Mouse (Mus musculus) embryonic facial prominence, embryonic 11.5 days (tissue): Measurements from ENCODE around the gene Slit3. TPM values are rescaled to one million over a fixed set of nuclear protein-coding genes. Genes with fewer than 3 reads are reported as not detected.

ENCODE experiments used
- ATAC-seq: fragments of 200-750 bp; cut with Nextera tagmentation; replicated peaks from 2 replicates; pipeline ENCODE4 v1.8.0; 2017; ENCODE audit warnings: low read depth; ENCODE audit not compliant: insufficient number of reproducible peaks, low FRiP score, low TSS enrichment
- DNase-seq: peaks from one replicate; pipeline ENCODE4 v3.0.0-alpha.2; 2015; ENCODE audit warnings: low spot score
- H3K27ac ChIP-seq: fragments of 300-500 bp; sonication (generic); replicated peaks from 2 replicates; pipeline ENCODE4 v1.5.1; 2014; ENCODE audit warnings: mild to moderate bottlenecking, low read depth, low read length, control low read depth
- H3K27me3 ChIP-seq: fragments of 300-500 bp; sonication (generic); 2 replicates; pipeline ENCODE4 v1.6.1; 2014; ENCODE audit warnings: mild to moderate bottlenecking, low read length, moderate library complexity, mixed read lengths; ENCODE audit not compliant: control insufficient read depth, insufficient read depth
- H3K36me3 ChIP-seq: fragments of 300-500 bp; sonication (generic); replicated peaks from 2 replicates; pipeline ENCODE4 v1.6.1; 2014; ENCODE audit warnings: low read depth, mild to moderate bottlenecking, low read length, moderate library complexity, mixed read lengths; ENCODE audit not compliant: control insufficient read depth, insufficient read depth
- H3K4me1 ChIP-seq: fragments of 300-500 bp; sonication (generic); 2 replicates; pipeline ENCODE4 v1.6.1; 2014; ENCODE audit warnings: low read length, mixed read lengths; ENCODE audit not compliant: control insufficient read depth, insufficient read depth
- H3K4me2 ChIP-seq: fragments of 300-500 bp; sonication (generic); 2 replicates; pipeline ENCODE4 v1.6.1; 2014; ENCODE audit warnings: low read depth, mild to moderate bottlenecking, control low read depth, low read length, moderate library complexity
- H3K4me3 ChIP-seq: fragments of 300-500 bp; sonication (generic); 2 replicates; pipeline ENCODE4 v1.5.1; 2014; ENCODE audit warnings: low read depth, low read length, control low read depth
- H3K9ac ChIP-seq: fragments of 300-500 bp; sonication (generic); replicated peaks from 2 replicates; pipeline ENCODE4 v1.6.1; 2014; ENCODE audit warnings: mild to moderate bottlenecking, control low read depth, low read length
- H3K9me3 ChIP-seq: fragments of 300-500 bp; sonication (generic); replicated peaks from 2 replicates; pipeline ENCODE4 v1.6.1; 2016; ENCODE audit warnings: mild to moderate bottlenecking, low read length, inconsistent platforms, mixed read lengths; ENCODE audit not compliant: control insufficient read depth
- WGBS: fragments of 180-500 bp; shearing (Covaris S2); extraction: QIAGEN DNeasy Blood & Tissue Kit; methylation state at CpG from one replicate; pipeline ENCODE4 v1.1.7; 2014; 5-methylcytosine and 5-hydroxymethylcytosine counted together
- polyA plus RNA-seq: library from polyadenylated mRNA; unstranded; fragments of >200 nt; fragmentation: Nextera tagmentation; extraction: Ambion mirVana; gene quantifications from 2 replicates; pipeline ENCODE4 v1.2.1, GENCODE M21; 2014

Slit3 gene
- polyA plus RNA-seq, 1 experiment from 2014 or later: 10.5 TPM

DNA sequence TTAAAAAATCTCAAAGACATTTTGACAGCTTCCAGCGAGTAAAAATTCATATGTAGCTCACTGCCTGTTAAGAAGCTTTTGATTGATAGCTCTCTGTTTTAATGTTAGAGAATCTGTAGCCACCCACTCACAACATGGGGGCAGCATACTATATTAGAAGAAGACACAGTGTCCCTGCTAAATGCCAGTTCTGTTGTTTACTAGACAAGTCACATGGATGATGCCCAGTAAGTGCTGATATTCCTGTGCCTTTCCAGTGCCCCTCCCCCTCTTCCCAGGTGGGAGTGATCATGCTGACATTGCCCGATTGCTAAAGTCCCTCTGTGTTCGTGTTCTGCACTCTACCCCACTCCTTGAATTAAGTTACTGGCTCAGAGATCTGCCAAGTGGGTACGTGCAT lies 254.0 kb downstream of the Slit3 start:
- Histone ChIP-seq H3K9ac (no peak overlapping the region), H3K27me3 (no peaks in the 10 kb centered on the region)

DNA sequence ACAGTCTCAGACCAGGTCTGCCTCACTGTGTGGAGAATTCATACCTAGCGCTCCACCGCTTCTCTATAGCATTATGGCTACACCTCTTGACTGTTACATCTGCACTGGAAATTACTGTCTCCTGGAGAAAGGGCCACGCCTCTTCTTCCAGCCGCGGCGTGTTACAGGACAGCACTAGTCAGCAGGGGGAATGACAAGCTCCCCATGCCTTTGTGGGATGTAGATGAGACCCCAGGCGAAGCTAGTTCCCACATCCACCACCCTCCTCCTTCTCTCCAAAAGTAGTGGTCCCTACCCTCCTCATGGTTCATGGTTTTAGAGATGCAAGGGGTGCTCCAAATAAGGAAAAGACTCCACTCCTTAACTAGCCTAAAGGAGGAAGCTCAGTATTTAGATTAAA lies 257.8 kb downstream of the Slit3 start:
- Histone ChIP-seq H3K4me2 (no peak overlapping the region), H3K4me1 (peaks cover under 1% of the 10 kb centered on the region; the same call in 1 of the 2 replicates), H3K9me3 (no peaks in the 10 kb centered on the region), H3K4me3 (no peak overlapping the region), H3K9ac (no peak overlapping the region), H3K36me3 (no peaks in the 10 kb centered on the region), H3K27ac (no peak overlapping the region), H3K27me3 (no peaks in the 10 kb centered on the region)
- WGBS: 72% methylated on average over 7 of the region's 7 CpGs
- DNase-seq (no peak), ATAC-seq (no peak)

More for the DNA sequence above, 254.0 kb downstream of the Slit3 start:
- Histone ChIP-seq H3K9me3 (no peaks in the 10 kb centered on the region; the same call in 1 of the 2 replicates), H3K36me3 (no peaks in the 10 kb centered on the region), H3K27ac (no peak overlapping the region), H3K4me2 (no peak overlapping the region), H3K4me3 (no peak overlapping the region), H3K4me1 (no peaks in the 10 kb centered on the region)
- ATAC-seq: no peak
- no peak for DNase-seq
- 65% methylated on average over 4 of the region's 4 CpGs for WGBS

DNA sequence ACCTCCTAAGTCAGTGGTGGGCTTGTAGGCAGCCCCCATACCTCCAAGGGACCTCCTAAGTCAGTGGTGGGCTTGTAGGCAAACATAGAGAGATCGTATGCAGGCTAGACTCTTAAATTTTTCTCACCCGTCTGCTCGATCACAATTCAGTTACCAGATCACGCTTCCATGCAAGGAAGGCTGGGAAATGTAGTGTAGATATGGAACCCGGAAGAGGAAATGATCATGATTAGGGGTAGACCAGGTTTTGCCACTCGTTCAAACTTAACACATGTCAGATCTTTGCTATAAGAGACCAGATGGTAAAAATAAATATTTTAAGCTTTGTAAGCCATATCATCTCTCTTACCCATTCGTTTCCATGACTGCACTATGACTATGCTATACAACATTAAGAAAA lies 258.4 kb downstream of the Slit3 start:
- Histone ChIP-seq H3K27me3 (no peaks in the 10 kb centered on the region), H3K27ac (no peak overlapping the region), H3K4me3 (no peak overlapping the region), H3K9ac (no peak overlapping the region), H3K9me3 (no peaks in the 10 kb centered on the region), H3K4me2 (no peak overlapping the region), H3K36me3 (no peaks in the 10 kb centered on the region), H3K4me1 (peaks cover 3% of the 10 kb centered on the region; the same call in 1 of the 2 replicates)
- WGBS: 84% methylated on average over 7 of the region's 7 CpGs
- ATAC-seq: no peak
- no peak for DNase-seq

GRCm38 (mm10) chr11:35380766-35381165 lies 259.7 kb downstream of the Slit3 start:
- 84% methylated on average over 1 of the region's 1 CpGs for WGBS
- DNase-seq: peak; percentile 45
- ATAC-seq: no peak
- Histone ChIP-seq H3K4me2 (no peak overlapping the region), H3K9ac (no peak overlapping the region), H3K27me3 (no peaks in the 10 kb centered on the region), H3K4me3 (no peak overlapping the region), H3K36me3 (no peaks in the 10 kb centered on the region), H3K27ac (no peak overlapping the region), H3K9me3 (no peaks in the 10 kb centered on the region), H3K4me1 (peaks cover 3% of the 10 kb centered on the region; the same call in 1 of the 2 replicates)

- H3K4me3 ChIP-seq: no peak overlapping the region
These were observed 264.4 kb downstream of the Slit3 start for GRCm38 (mm10) chr11:35385444-35385843.

GRCm38 (mm10) chr11:35387826-35388225 lies 266.8 kb downstream of the Slit3 start:
- H3K4me3 ChIP-seq: no peak overlapping the region
- no peaks in the 10 kb centered on the region for H3K9me3 ChIP-seq
- no peaks in the 10 kb centered on the region for H3K36me3 ChIP-seq
- H3K27me3 ChIP-seq: no peaks in the 10 kb centered on the region
- WGBS: 53% methylated on average over 10 of the region's 10 CpGs
- no peak for ATAC-seq
- H3K9ac ChIP-seq: no peak overlapping the region
- DNase-seq: no peak
- no peak overlapping the region for H3K4me2 ChIP-seq
- peaks cover 3% of the 10 kb centered on the region; the same call in 1 of the 2 replicates for H3K4me1 ChIP-seq
- H3K27ac ChIP-seq: peak overlapping the region; percentile 22; the same call in 1 of the 2 replicates

More at GRCm38 (mm10) chr11:35385444-35385843, 264.4 kb downstream of the Slit3 start:
- Histone ChIP-seq H3K4me2 (no peak overlapping the region), H3K4me1 (peaks cover 3% of the 10 kb centered on the region; the same call in 1 of the 2 replicates), H3K9me3 (no peaks in the 10 kb centered on the region), H3K9ac (no peak overlapping the region), H3K36me3 (no peaks in the 10 kb centered on the region), H3K27me3 (no peaks in the 10 kb centered on the region), H3K27ac (0 out of 2 replicates have a peak overlapping the region, but pooled peaks have one; percentile 36)
- DNase-seq (peak; percentile 48), ATAC-seq (peak; percentile 26)
- 15% methylated on average over 3 of the region's 3 CpGs for WGBS

GRCm38 (mm10) chr11:35388471-35388870 lies 267.4 kb downstream of the Slit3 start:
- H3K4me2 ChIP-seq: no peak overlapping the region
- H3K4me1 ChIP-seq: peaks cover 3% of the 10 kb centered on the region; the same call in 1 of the 2 replicates

DNA sequence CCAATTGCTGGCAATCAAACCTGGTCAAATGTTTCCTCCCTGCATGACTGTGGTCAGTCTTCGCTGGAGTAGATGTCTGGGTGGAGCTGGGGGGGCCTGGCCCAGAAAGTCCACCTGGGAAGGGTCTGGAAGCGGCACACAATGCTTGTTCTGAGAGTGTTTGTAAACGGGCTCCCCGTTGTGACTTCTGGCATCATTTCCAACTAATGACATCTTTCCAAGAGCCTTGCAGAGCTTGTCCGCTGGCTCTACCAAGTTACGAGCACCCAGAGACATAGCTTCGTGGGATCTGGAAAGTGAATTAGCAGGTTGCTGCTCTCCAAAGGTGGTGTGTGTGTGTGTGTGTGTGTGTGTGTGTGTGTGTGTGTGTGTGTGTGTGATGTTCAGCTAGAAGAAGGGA lies 268.3 kb downstream of the Slit3 start:
- Histone ChIP-seq H3K9me3 (no peaks in the 10 kb centered on the region), H3K4me1 (no peaks in the 10 kb centered on the region; the same call in 1 of the 2 replicates), H3K9ac (no peak overlapping the region), H3K36me3 (no peaks in the 10 kb centered on the region), H3K4me2 (no peak overlapping the region), H3K27me3 (no peaks in the 10 kb centered on the region), H3K27ac (no peak overlapping the region), H3K4me3 (no peak overlapping the region)
- WGBS: 68% methylated on average over 7 of the region's 7 CpGs
- no peak for DNase-seq
- ATAC-seq: no peak

More at GRCm38 (mm10) chr11:35388471-35388870, 267.4 kb downstream of the Slit3 start:
- Histone ChIP-seq H3K36me3 (no peaks in the 10 kb centered on the region), H3K4me3 (no peak overlapping the region), H3K27me3 (no peaks in the 10 kb centered on the region), H3K9me3 (no peaks in the 10 kb centered on the region), H3K9ac (no peak overlapping the region), H3K27ac (peak overlapping the region; percentile 48)
- peak; percentile 59; the same call in 1 of the 2 replicates for ATAC-seq
- WGBS: 26% methylated on average over 12 of the region's 12 CpGs
- DNase-seq: peak; percentile 84
